Mouse (Mus musculus) neural tube, embryonic 13.5 days (tissue): ENCODE measurements around the gene Olfr525. TPM values are rescaled to one million over a fixed set of nuclear protein-coding genes. Genes with fewer than 3 reads are reported as not detected.

Experiments
- ATAC-seq: fragments of 200-750 bp; cut with Nextera tagmentation; 2 replicates; pipeline ENCODE4 v1.8.0; 2017; ENCODE audit warnings: low read depth, mild to moderate bottlenecking, moderate TSS enrichment, moderate library complexity
- H3K27ac ChIP-seq: fragments of 300-500 bp; sonication (generic); replicated peaks from 2 replicates; pipeline ENCODE4 v1.5.1; 2015; ENCODE audit warnings: moderate library complexity, mild to moderate bottlenecking, inconsistent platforms
- H3K27me3 ChIP-seq: fragments of 300-500 bp; sonication (generic); 2 replicates; pipeline ENCODE4 v1.6.1; 2015; ENCODE audit warnings: mild to moderate bottlenecking, inconsistent platforms
- H3K36me3 ChIP-seq: fragments of 300-500 bp; sonication (generic); 2 replicates; pipeline ENCODE4 v1.6.1; 2015; ENCODE audit warnings: mild to moderate bottlenecking, inconsistent platforms
- H3K4me1 ChIP-seq: fragments of 300-500 bp; sonication (generic); replicated peaks from 2 replicates; pipeline ENCODE4 v1.6.1; 2015; ENCODE audit warnings: inconsistent platforms
- H3K4me2 ChIP-seq: fragments of 300-500 bp; sonication (generic); 2 replicates; pipeline ENCODE4 v1.6.1; 2015; ENCODE audit warnings: inconsistent platforms, mild to moderate bottlenecking, moderate library complexity
- H3K4me3 ChIP-seq: fragments of 300-500 bp; sonication (generic); 2 replicates; pipeline ENCODE4 v1.5.1; 2015; ENCODE audit warnings: mild to moderate bottlenecking, inconsistent platforms
- H3K9ac ChIP-seq: fragments of 300-500 bp; sonication (generic); 2 replicates; pipeline ENCODE4 v1.6.1; 2015; ENCODE audit warnings: moderate library complexity, mild to moderate bottlenecking, inconsistent platforms
- H3K9me3 ChIP-seq: fragments of 300-500 bp; sonication (generic); 2 replicates; pipeline ENCODE4 v1.6.1; 2016; ENCODE audit warnings: inconsistent platforms
- WGBS: fragments of 180-500 bp; shearing (Covaris S2); methylation state at CpG from one replicate; pipeline ENCODE4 v1.1.7; 2015; 5-methylcytosine and 5-hydroxymethylcytosine counted together
- polyA plus RNA-seq: library from polyadenylated mRNA; unstranded; fragments of >200 nt; fragmentation: Nextera tagmentation; extraction: Ambion mirVana; gene quantifications from 2 replicates; pipeline ENCODE4 v1.2.1, GENCODE M21; 2015

Gene Olfr525
- not detected in 2 replicates for polyA plus RNA-seq

GRCm38 (mm10) chr7:140320558-140320957 lies at the start of gene Olfr525:
Olfr525 (plus strand) TSS chr7:140320858.
- 43% methylated on average over 1 of the region's 1 CpGs for WGBS
- H3K36me3 ChIP-seq = no peaks in the 10 kb centered on the region
- H3K4me3 ChIP-seq = no peak within 1 kb of the TSS
- H3K27me3 ChIP-seq = no peaks in the 10 kb centered on the region
- no peak within 1 kb of the TSS for H3K27ac ChIP-seq
- no peaks in the 10 kb centered on the region for H3K9me3 ChIP-seq
- no peaks in the 10 kb centered on the region for H3K4me1 ChIP-seq
- ATAC-seq = no peak
- no peak within 1 kb of the TSS for H3K4me2 ChIP-seq
- H3K9ac ChIP-seq = no peak within 1 kb of the TSS

- Histone ChIP-seq H3K36me3 (no peaks in the 10 kb centered on the region), H3K4me2 (no peak overlapping the region), H3K4me3 (no peak overlapping the region), H3K4me1 (no peaks in the 10 kb centered on the region), H3K27ac (no peak overlapping the region), H3K9ac (no peak overlapping the region), H3K27me3 (no peaks in the 10 kb centered on the region), H3K9me3 (no peaks in the 10 kb centered on the region)
- ATAC-seq = no peak
- WGBS = 93% methylated on average over 9 of the region's 9 CpGs
Measured at GRCm38 (mm10) chr7:140295746-140296145, 24.9 kb upstream of the Olfr525 start.

DNA sequence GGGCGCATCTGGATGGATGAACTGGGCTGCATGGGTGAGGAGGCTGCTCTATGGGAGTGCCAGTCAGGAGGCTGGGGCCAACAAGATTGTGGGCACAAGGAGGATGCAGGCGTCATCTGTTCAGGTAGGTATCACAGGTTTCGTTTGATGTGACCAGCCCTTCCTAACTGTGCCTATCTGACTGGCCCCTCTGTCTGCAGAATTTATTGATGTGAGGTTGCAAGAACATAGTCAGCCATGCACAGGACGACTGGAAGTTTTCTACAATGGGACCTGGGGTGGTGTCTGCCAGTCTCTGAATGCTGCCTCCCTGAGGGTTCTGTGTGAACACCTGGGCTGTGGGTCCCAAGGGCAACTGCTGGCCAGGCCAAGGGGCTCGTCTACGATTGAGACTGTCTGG lies 23.8 kb upstream of the Olfr525 start:
- H3K9me3 ChIP-seq = no peaks in the 10 kb centered on the region
- H3K4me1 ChIP-seq = no peaks in the 10 kb centered on the region
- H3K4me2 ChIP-seq = no peak overlapping the region
- WGBS = 83% methylated on average over 6 of the region's 6 CpGs
- H3K4me3 ChIP-seq = no peak overlapping the region
- no peak for ATAC-seq
- no peaks in the 10 kb centered on the region for H3K27me3 ChIP-seq
- H3K27ac ChIP-seq = no peak overlapping the region
- H3K36me3 ChIP-seq = no peaks in the 10 kb centered on the region
- H3K9ac ChIP-seq = no peak overlapping the region

- H3K4me1 ChIP-seq = no peaks in the 10 kb centered on the region
- no peak for ATAC-seq
- no peak overlapping the region for H3K9ac ChIP-seq
- WGBS = 85% methylated on average over 3 of the region's 3 CpGs
- no peaks in the 10 kb centered on the region for H3K36me3 ChIP-seq
- no peak overlapping the region for H3K4me3 ChIP-seq
- H3K4me2 ChIP-seq = no peak overlapping the region
- H3K9me3 ChIP-seq = no peaks in the 10 kb centered on the region
- no peak overlapping the region for H3K27ac ChIP-seq
- H3K27me3 ChIP-seq = no peaks in the 10 kb centered on the region
Measured at GRCm38 (mm10) chr7:140299416-140299815, 21.2 kb upstream of the Olfr525 start.

DNA sequence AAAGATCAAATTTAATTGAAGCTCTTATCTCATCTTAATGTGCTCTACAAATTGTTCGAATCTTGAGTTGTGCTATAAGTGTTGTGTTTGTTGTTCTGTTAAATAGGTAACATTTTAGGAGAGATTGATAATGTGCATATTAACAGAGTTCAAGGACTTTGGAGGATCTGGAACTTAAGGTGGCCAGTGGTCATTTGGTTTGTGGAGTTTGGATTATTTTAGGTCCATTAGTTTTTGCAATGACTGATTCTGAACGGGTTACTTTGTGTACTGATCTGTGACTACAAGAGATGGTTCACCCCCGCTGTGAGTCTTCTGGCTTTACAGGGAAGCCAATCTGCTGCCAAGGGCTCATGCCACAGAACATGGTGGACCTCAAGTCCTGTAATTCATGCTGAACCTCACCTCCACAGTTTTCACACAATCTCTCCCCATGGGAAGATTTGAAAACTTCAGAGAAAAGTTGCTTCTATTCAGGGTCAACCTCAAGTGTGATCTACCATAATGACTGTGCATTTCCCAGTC lies 735 bp upstream of the Olfr525 start:
- Histone ChIP-seq H3K9me3 (no peaks in the 10 kb centered on the region), H3K4me3 (no peak overlapping the region), H3K9ac (no peak overlapping the region), H3K4me1 (no peaks in the 10 kb centered on the region), H3K4me2 (no peak overlapping the region), H3K27ac (no peak overlapping the region), H3K36me3 (no peaks in the 10 kb centered on the region), H3K27me3 (no peaks in the 10 kb centered on the region)
- no peak for ATAC-seq
- 80% methylated on average over 3 of the region's 3 CpGs for WGBS

- no peak for ATAC-seq
- H3K27me3 ChIP-seq = no peaks in the 10 kb centered on the region
Measured at GRCm38 (mm10) chr7:140321135-140321534, 477 bp downstream of the Olfr525 start.

DNA sequence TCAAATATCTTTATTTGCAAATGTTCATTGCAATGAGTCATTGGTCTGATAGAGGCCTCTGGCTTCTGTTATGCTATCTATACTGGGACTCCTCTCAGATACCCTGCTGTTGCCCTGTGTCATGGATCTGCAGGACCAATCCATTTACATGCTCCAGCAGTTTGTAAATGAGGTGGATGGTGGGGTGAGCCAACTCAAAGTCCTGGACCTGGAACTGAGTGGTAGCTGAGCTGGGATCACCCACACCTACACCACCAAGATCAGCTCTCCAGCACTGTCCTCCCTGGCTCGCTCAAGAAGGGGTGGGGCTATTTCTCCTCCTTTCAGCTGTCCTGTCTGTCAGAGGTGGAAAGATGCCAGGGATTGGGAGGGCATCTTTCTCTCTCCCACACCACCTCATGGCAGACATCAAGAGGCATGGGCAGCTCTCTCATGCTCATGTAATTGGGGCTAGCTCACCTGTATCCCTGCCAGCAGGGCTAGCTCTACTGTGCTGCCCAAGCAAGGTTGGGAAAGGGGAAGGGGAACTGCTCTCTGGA lies 9.2 kb downstream of the Olfr525 start:
- ATAC-seq = no peak
- H3K4me1 ChIP-seq = no peaks in the 10 kb centered on the region
- no peaks in the 10 kb centered on the region for H3K9me3 ChIP-seq
- WGBS = 86% methylated on average over 1 of the region's 1 CpGs
- no peaks in the 10 kb centered on the region for H3K36me3 ChIP-seq
- H3K9ac ChIP-seq = no peak overlapping the region
- H3K4me3 ChIP-seq = no peak overlapping the region
- H3K27me3 ChIP-seq = no peaks in the 10 kb centered on the region
- no peak overlapping the region for H3K27ac ChIP-seq
- H3K4me2 ChIP-seq = no peak overlapping the region

More at GRCm38 (mm10) chr7:140321135-140321534, 477 bp downstream of the Olfr525 start:
- H3K27ac ChIP-seq = no peak overlapping the region
- no peak overlapping the region for H3K9ac ChIP-seq
- no peak overlapping the region for H3K4me2 ChIP-seq
- H3K4me1 ChIP-seq = no peaks in the 10 kb centered on the region
- H3K4me3 ChIP-seq = no peak overlapping the region
- H3K9me3 ChIP-seq = no peaks in the 10 kb centered on the region
- no peaks in the 10 kb centered on the region for H3K36me3 ChIP-seq

- ATAC-seq = no peak
- 82% methylated on average over 2 of the region's 2 CpGs for WGBS
- no peaks in the 10 kb centered on the region for H3K27me3 ChIP-seq
- no peak within 1 kb of the TSS for H3K9ac ChIP-seq
- no peaks in the 10 kb centered on the region for H3K36me3 ChIP-seq
- H3K4me1 ChIP-seq = no peaks in the 10 kb centered on the region
- no peak within 1 kb of the TSS for H3K4me3 ChIP-seq
- no peaks in the 10 kb centered on the region for H3K9me3 ChIP-seq
- H3K4me2 ChIP-seq = no peak within 1 kb of the TSS
- no peak within 1 kb of the TSS for H3K27ac ChIP-seq
Measured at GRCm38 (mm10) chr7:140333717-140334116, 13.1 kb downstream of the Olfr525 start, which contains the start of gene Olfr527. Olfr527 (plus strand) TSS chr7:140334017.

GRCm38 (mm10) chr7:140361571-140361970 lies 40.9 kb downstream of the Olfr525 start, which contains the start of gene Olfr60:
Olfr60 (minus strand) TSS chr7:140361671.
- WGBS = 78% methylated on average over 3 of the region's 3 CpGs
- H3K4me3 ChIP-seq = no peak within 1 kb of the TSS
- H3K27ac ChIP-seq = no peak within 1 kb of the TSS
- no peaks in the 10 kb centered on the region for H3K27me3 ChIP-seq
- no peak for ATAC-seq
- H3K4me1 ChIP-seq = no peaks in the 10 kb centered on the region
- no peak within 1 kb of the TSS for H3K9ac ChIP-seq
- no peaks in the 10 kb centered on the region for H3K9me3 ChIP-seq
- no peak within 1 kb of the TSS for H3K4me2 ChIP-seq
- no peaks in the 10 kb centered on the region for H3K36me3 ChIP-seq

GRCm38 (mm10) chr7:140374300-140374699 lies 53.6 kb downstream of the Olfr525 start:
- no peak overlapping the region for H3K27ac ChIP-seq
- no peak overlapping the region for H3K4me3 ChIP-seq
- H3K4me1 ChIP-seq = no peaks in the 10 kb centered on the region
- no peak overlapping the region for H3K4me2 ChIP-seq
- H3K27me3 ChIP-seq = no peaks in the 10 kb centered on the region
- no peaks in the 10 kb centered on the region for H3K36me3 ChIP-seq
- WGBS = 81% methylated on average over 4 of the region's 4 CpGs
- H3K9ac ChIP-seq = no peak overlapping the region
- H3K9me3 ChIP-seq = no peaks in the 10 kb centered on the region
- ATAC-seq = no peak

GRCm38 (mm10) chr7:140376231-140376630 lies 55.6 kb downstream of the Olfr525 start, which contains the start of gene Olfr530:
Olfr530 (minus strand) TSS chr7:140376331.
- 55% methylated on average over 1 of the region's 1 CpGs for WGBS

DNA sequence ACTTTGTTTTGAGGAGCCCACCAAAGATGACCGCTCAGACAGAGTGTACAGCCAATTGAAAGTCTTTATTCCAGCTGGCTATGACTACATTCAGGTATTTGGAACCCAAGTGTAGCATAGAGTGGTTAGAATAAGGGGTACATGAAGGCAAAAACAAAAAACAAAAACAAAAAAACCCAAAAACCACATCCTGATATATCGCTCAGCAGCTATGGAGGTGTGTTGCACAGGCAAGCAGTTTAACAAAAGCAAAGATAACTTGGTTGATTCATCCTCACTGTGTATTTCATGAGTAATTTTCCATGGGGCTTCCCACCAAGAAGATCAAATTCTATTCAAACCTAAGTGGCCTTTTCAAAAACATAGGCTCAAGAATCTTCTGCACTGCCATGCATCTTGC lies 56.3 kb downstream of the Olfr525 start:
- WGBS = 88% methylated on average over 2 of the region's 2 CpGs
- no peak overlapping the region for H3K4me2 ChIP-seq

More at GRCm38 (mm10) chr7:140376231-140376630, 55.6 kb downstream of the Olfr525 start, which contains the start of gene Olfr530:
- no peak within 1 kb of the TSS for H3K4me3 ChIP-seq
- H3K27me3 ChIP-seq = no peaks in the 10 kb centered on the region
- no peaks in the 10 kb centered on the region for H3K9me3 ChIP-seq
- no peak within 1 kb of the TSS for H3K9ac ChIP-seq
- ATAC-seq = no peak
- H3K36me3 ChIP-seq = no peaks in the 10 kb centered on the region
- H3K4me2 ChIP-seq = no peak within 1 kb of the TSS
- H3K4me1 ChIP-seq = no peaks in the 10 kb centered on the region
- H3K27ac ChIP-seq = no peak within 1 kb of the TSS

More for the DNA sequence above, 56.3 kb downstream of the Olfr525 start:
- no peaks in the 10 kb centered on the region for H3K27me3 ChIP-seq
- H3K27ac ChIP-seq = no peak overlapping the region
- no peaks in the 10 kb centered on the region for H3K4me1 ChIP-seq
- ATAC-seq = no peak
- H3K9ac ChIP-seq = no peak overlapping the region
- no peaks in the 10 kb centered on the region for H3K36me3 ChIP-seq
- no peaks in the 10 kb centered on the region for H3K9me3 ChIP-seq
- no peak overlapping the region for H3K4me3 ChIP-seq
